10 mouse cellular contexts compared by ENCODE assay signal in genomic region chr16:21998061-21998460, GRCm38 (mm10). TPM values are rescaled to one million over a fixed set of nuclear protein-coding genes. Genes with fewer than 3 reads are reported as not detected.
DNase-seq lines count a peak whose midpoint lies in the region; ATAC-seq and TF ChIP-seq lines count a peak whose summit lies in the region.
"Had no signal": no experiment of that assay in that cellular context is flagged by ENCODE, and none has a peak within 500 bp of the region (broad histone marks: within the 10 kb centered on the region; RNA-seq: fewer than 3 reads in every experiment).

No protein-coding gene starts in this region.

- H3K27ac ChIP-seq in lung, postnatal 0 days (ENCODE audit: low read length): peak overlapping the region; percentile 92
- H3K27ac ChIP-seq in forebrain, embryonic 16.5 days (ENCODE audit: low read length): no peak overlapping the region

- H3K9ac ChIP-seq in lung, postnatal 0 days (replicated peaks; ENCODE audit: low read depth): no peak overlapping the region
- H3K9ac ChIP-seq in forebrain, embryonic 16.5 days (replicated peaks; ENCODE audit: low read depth, low read length): no peak overlapping the region
- H3K9ac ChIP-seq: heart, embryonic 12.5 days; lung, embryonic 14.5 days had no signal

- no peaks in the 10 kb centered on the region for H3K27me3 ChIP-seq in lung, postnatal 0 days (replicated peaks; ENCODE audit: insufficient read depth, low read length)
- H3K27me3 ChIP-seq in forebrain, embryonic 16.5 days (replicated peaks; ENCODE audit: control insufficient read depth, insufficient read depth, low read length): no peaks in the 10 kb centered on the region
- H3K27me3 ChIP-seq: heart, embryonic 12.5 days had no signal

- 44% methylated on average over 5 of the region's 5 CpGs for WGBS in lung, postnatal 0 days
- WGBS in forebrain, embryonic 16.5 days: 76% methylated on average over 5 of the region's 5 CpGs

- no peaks in the 10 kb centered on the region for H3K4me1 ChIP-seq in lung, postnatal 0 days (ENCODE audit: insufficient read depth, low read depth, low read length)
- H3K4me1 ChIP-seq in forebrain, embryonic 16.5 days (replicated peaks; ENCODE audit: control insufficient read depth, insufficient read depth, low read length): peaks cover 6% of the 10 kb centered on the region; the same call in 1 of the 2 replicates

- no peaks in the 10 kb centered on the region for H3K36me3 ChIP-seq in lung, postnatal 0 days (ENCODE audit: insufficient read depth, low read length)
- H3K36me3 ChIP-seq in forebrain, embryonic 16.5 days (ENCODE audit: control insufficient read depth, insufficient read depth): no peaks in the 10 kb centered on the region
- H3K36me3 ChIP-seq: heart, embryonic 12.5 days had no signal

- no peak for TF ChIP-seq CTCF in lung, postnatal 0 days (IDR thresholded peaks at IDR 0.05)

- no peak; the same call in 1 of the 2 replicates for TF ChIP-seq EP300 in lung, postnatal 0 days (IDR thresholded peaks at IDR 0.05)

- no peak overlapping the region for H3K4me2 ChIP-seq in lung, postnatal 0 days (replicated peaks; ENCODE audit: low read depth, low read length)
- H3K4me2 ChIP-seq in forebrain, embryonic 16.5 days (ENCODE audit: low read length): no peak overlapping the region
- H3K4me2 ChIP-seq: heart, embryonic 12.5 days; lung, embryonic 14.5 days had no signal

- H3K4me3 ChIP-seq in lung, postnatal 0 days (ENCODE audit: low read depth, low read length): no peak overlapping the region
- H3K4me3 ChIP-seq in forebrain, embryonic 16.5 days (replicated peaks; ENCODE audit: low read length): no peak overlapping the region
- H3K4me3 ChIP-seq: heart, embryonic 12.5 days had no signal

- DNase-seq in cerebellum, adult 8-10 months: peak; percentile 20
- peak; percentile 77 for DNase-seq in 3134 (ENCODE audit: extremely low read depth, insufficient read length, low spot score)
- peak; percentile 23 for DNase-seq in adrenal gland, postnatal 25 days
- DNase-seq in lung, postnatal 0 days (ENCODE audit: low spot score): peak; percentile 82
- DNase-seq in thymus, postnatal 4 days: no peak
- no peak for DNase-seq in kidney, adult 9 months
- DNase-seq: lung, embryonic 14.5 days had no signal

- H3K9me3 ChIP-seq in lung, postnatal 0 days (ENCODE audit: low read length): no peaks in the 10 kb centered on the region
- no peaks in the 10 kb centered on the region for H3K9me3 ChIP-seq in forebrain, embryonic 16.5 days (ENCODE audit: control insufficient read depth, low read length)
- H3K9me3 ChIP-seq: heart, embryonic 12.5 days had no signal

- ATAC-seq in cerebellum, adult (ENCODE audit: insufficient number of reproducible peaks, low FRiP score, low TSS enrichment): no peak
- peak; percentile 60 for ATAC-seq in lung, postnatal 0 days
- ATAC-seq in forebrain, embryonic 16.5 days: no peak

RNA-seq across cellular contexts. Expression of gene Liph, which starts 2.6 kb away (rescaled TPM):
- total RNA-seq in adrenal gland, postnatal 25 days (2021): 0.33 and 1.5 TPM in 2 replicates
- 30.4 and 31.0 TPM in 2 replicates for polyA plus RNA-seq in lung, postnatal 0 days (2015; fragmentation: Nextera tagmentation; extraction: Ambion mirVana)
- 0.43 and 1.1 TPM in 2 replicates for polyA plus RNA-seq in forebrain, embryonic 16.5 days (2015; fragmentation: Nextera tagmentation; extraction: Ambion mirVana)

RNA-seq across cellular contexts. Expression of gene Senp2, which starts 11.2 kb away (rescaled TPM):
- 36.0 and 40.1 TPM in 2 replicates for total RNA-seq in adrenal gland, postnatal 25 days (2021)
- 29.6 and 30.2 TPM in 2 replicates for polyA plus RNA-seq in lung, postnatal 0 days (2015; fragmentation: Nextera tagmentation; extraction: Ambion mirVana)
- 50.6 and 51.2 TPM in 2 replicates for polyA plus RNA-seq in forebrain, embryonic 16.5 days (2015; fragmentation: Nextera tagmentation; extraction: Ambion mirVana)

RNA-seq across cellular contexts. Expression of gene Tmem41a, which starts 50.7 kb away (rescaled TPM):
- total RNA-seq in adrenal gland, postnatal 25 days (2021): 16.6 and 26.6 TPM in 2 replicates
- 33.6 and 40.6 TPM in 2 replicates for polyA plus RNA-seq in lung, postnatal 0 days (2015; fragmentation: Nextera tagmentation; extraction: Ambion mirVana)
- 25.9 and 29.4 TPM in 2 replicates for polyA plus RNA-seq in forebrain, embryonic 16.5 days (2015; fragmentation: Nextera tagmentation; extraction: Ambion mirVana)

Comparison
In these comparisons a context has a peak if more than half of its experiments do, and no peak if none do; other contexts are left out.
1. DNase-seq: peak in cerebellum, adult 8-10 months (single experiment), 3134 (single experiment), adrenal gland, postnatal 25 days (single experiment) and lung, postnatal 0 days (single experiment); none in thymus, postnatal 4 days (single experiment) and kidney, adult 9 months (single experiment).
2. RNA of gene Liph, which starts 2.6 kb away (polyA plus RNA-seq): 30.4 to 31.0 TPM in lung, postnatal 0 days; 0.43 to 1.1 TPM in forebrain, embryonic 16.5 days; every median in the first group is over 10 times any median in the second.